In genomic region chr13:9017190-9017589, GRCm38 (mm10) we compare ENCODE assay signal across 9 mouse cellular contexts. TPM values are rescaled to one million over a fixed set of nuclear protein-coding genes. Genes with fewer than 3 reads are reported as not detected.
DNase-seq lines count a peak whose midpoint lies in the region; ATAC-seq and TF ChIP-seq lines count a peak whose summit lies in the region.
"Had no signal": no experiment of that assay in that cellular context is flagged by ENCODE, and none has a peak within 500 bp of the region (broad histone marks: within the 10 kb centered on the region; RNA-seq: fewer than 3 reads in every experiment).

No protein-coding gene starts in this region.

- no peaks in the 10 kb centered on the region for H3K9me3 ChIP-seq in hindbrain, embryonic 11.5 days (ENCODE audit: control insufficient read depth, low read length)
- H3K9me3 ChIP-seq in hindbrain, embryonic 16.5 days (ENCODE audit: control insufficient read depth, low read length) = no peaks in the 10 kb centered on the region
- H3K9me3 ChIP-seq in embryonic facial prominence, embryonic 10.5 days = no peaks in the 10 kb centered on the region
- H3K9me3 ChIP-seq in lung, postnatal 0 days (ENCODE audit: low read length) = no peaks in the 10 kb centered on the region
- no peaks in the 10 kb centered on the region for H3K9me3 ChIP-seq in midbrain, embryonic 15.5 days
- H3K9me3 ChIP-seq: G1E had no signal

- no peak for TF ChIP-seq CTCF in lung, postnatal 0 days (IDR thresholded peaks at IDR 0.05)

- DNase-seq in hindbrain, embryonic 11.5 days (ENCODE audit: low spot score) = peak; percentile 16
- peak; percentile 93 for DNase-seq in ZHBTc4 (ENCODE audit: low read depth, low spot score)
- DNase-seq in embryonic facial prominence, embryonic 10.5 days (ENCODE audit: low spot score) = peak; percentile 23
- peak; percentile 81 for DNase-seq in lung, postnatal 0 days (ENCODE audit: low spot score)
- DNase-seq in spleen, postnatal 36 days (ENCODE audit: low spot score in 2 of 2) = no peak

- H3K4me2 ChIP-seq in hindbrain, embryonic 11.5 days (replicated peaks; ENCODE audit: low read depth, low read length) = no peak overlapping the region
- H3K4me2 ChIP-seq in hindbrain, embryonic 16.5 days (ENCODE audit: low read length) = no peak overlapping the region
- no peak overlapping the region for H3K4me2 ChIP-seq in lung, postnatal 0 days (replicated peaks; ENCODE audit: low read depth, low read length)
- no peak overlapping the region for H3K4me2 ChIP-seq in midbrain, embryonic 15.5 days

- WGBS in hindbrain, embryonic 11.5 days = under 1% methylated on average over 8 of the region's 8 CpGs
- 9% methylated on average over 8 of the region's 8 CpGs for WGBS in hindbrain, embryonic 16.5 days
- 7% methylated on average over 8 of the region's 8 CpGs for WGBS in embryonic facial prominence, embryonic 10.5 days
- 11% methylated on average over 8 of the region's 8 CpGs for WGBS in lung, postnatal 0 days
- 5% methylated on average over 8 of the region's 8 CpGs for WGBS in midbrain, embryonic 15.5 days

- no peaks in the 10 kb centered on the region for H3K36me3 ChIP-seq in hindbrain, embryonic 11.5 days (ENCODE audit: control insufficient read depth, insufficient read depth, low read length)
- H3K36me3 ChIP-seq in hindbrain, embryonic 16.5 days (ENCODE audit: control insufficient read depth, insufficient read depth, low read length) = no peaks in the 10 kb centered on the region
- no peaks in the 10 kb centered on the region for H3K36me3 ChIP-seq in embryonic facial prominence, embryonic 10.5 days (replicated peaks)
- H3K36me3 ChIP-seq in lung, postnatal 0 days (ENCODE audit: insufficient read depth, low read length) = no peaks in the 10 kb centered on the region
- no peaks in the 10 kb centered on the region for H3K36me3 ChIP-seq in midbrain, embryonic 15.5 days (replicated peaks)
- H3K36me3 ChIP-seq: G1E had no signal

- peak; percentile 79; the same call in 1 of the 2 replicates for TF ChIP-seq EP300 in lung, postnatal 0 days (IDR thresholded peaks at IDR 0.05)

- ATAC-seq in hindbrain, embryonic 11.5 days (ENCODE audit: low FRiP score) = no peak
- no peak for ATAC-seq in hindbrain, embryonic 16.5 days
- ATAC-seq in lung, postnatal 0 days = peak; percentile 89
- no peak for ATAC-seq in frontal cortex, adult (ENCODE audit: low TSS enrichment)
- ATAC-seq in midbrain, embryonic 15.5 days (replicated peaks) = no peak

- H3K9ac ChIP-seq in hindbrain, embryonic 11.5 days (ENCODE audit: low read depth, low read length) = no peak overlapping the region
- H3K9ac ChIP-seq in hindbrain, embryonic 16.5 days (ENCODE audit: low read depth, low read length) = no peak overlapping the region
- H3K9ac ChIP-seq in lung, postnatal 0 days (replicated peaks; ENCODE audit: low read depth) = no peak overlapping the region
- no peak overlapping the region for H3K9ac ChIP-seq in midbrain, embryonic 15.5 days

- no peaks in the 10 kb centered on the region for H3K27me3 ChIP-seq in hindbrain, embryonic 11.5 days (ENCODE audit: control insufficient read depth, insufficient read depth, low read length)
- no peaks in the 10 kb centered on the region for H3K27me3 ChIP-seq in hindbrain, embryonic 16.5 days (replicated peaks; ENCODE audit: control insufficient read depth, insufficient read depth, low read length)
- H3K27me3 ChIP-seq in embryonic facial prominence, embryonic 10.5 days (replicated peaks; ENCODE audit: low read depth, poor library complexity, severe bottlenecking) = no peaks in the 10 kb centered on the region
- no peaks in the 10 kb centered on the region for H3K27me3 ChIP-seq in lung, postnatal 0 days (replicated peaks; ENCODE audit: insufficient read depth, low read length)
- H3K27me3 ChIP-seq in midbrain, embryonic 15.5 days (replicated peaks) = no peaks in the 10 kb centered on the region

- no peak overlapping the region for H3K4me3 ChIP-seq in hindbrain, embryonic 11.5 days (ENCODE audit: low read depth, low read length)
- no peak overlapping the region for H3K4me3 ChIP-seq in hindbrain, embryonic 16.5 days (ENCODE audit: low read length)
- no peak overlapping the region for H3K4me3 ChIP-seq in embryonic facial prominence, embryonic 10.5 days
- no peak overlapping the region for H3K4me3 ChIP-seq in lung, postnatal 0 days (ENCODE audit: low read depth, low read length)
- H3K4me3 ChIP-seq in midbrain, embryonic 15.5 days = no peak overlapping the region

- H3K4me1 ChIP-seq in hindbrain, embryonic 11.5 days (replicated peaks; ENCODE audit: control insufficient read depth, insufficient read depth, low read length) = no peaks in the 10 kb centered on the region
- H3K4me1 ChIP-seq in hindbrain, embryonic 16.5 days (ENCODE audit: control insufficient read depth, insufficient read depth, low read depth, low read length) = no peaks in the 10 kb centered on the region
- 0 out of 2 replicates have a peak, but pooled peaks cover 4% of the 10 kb centered on the region for H3K4me1 ChIP-seq in embryonic facial prominence, embryonic 10.5 days
- 0 out of 2 replicates have a peak, but pooled peaks cover 2% of the 10 kb centered on the region for H3K4me1 ChIP-seq in lung, postnatal 0 days (ENCODE audit: insufficient read depth, low read depth, low read length)
- no peaks in the 10 kb centered on the region for H3K4me1 ChIP-seq in midbrain, embryonic 15.5 days

- no peak overlapping the region for H3K27ac ChIP-seq in hindbrain, embryonic 11.5 days (ENCODE audit: low read depth, low read length)
- no peak overlapping the region for H3K27ac ChIP-seq in hindbrain, embryonic 16.5 days (ENCODE audit: low read depth, low read length)
- H3K27ac ChIP-seq in embryonic facial prominence, embryonic 10.5 days (replicated peaks) = no peak overlapping the region
- 0 out of 2 replicates have a peak overlapping the region, but pooled peaks have one; percentile 15 for H3K27ac ChIP-seq in lung, postnatal 0 days (ENCODE audit: low read length)
- H3K27ac ChIP-seq in midbrain, embryonic 15.5 days = no peak overlapping the region

RNA-seq across cellular contexts. Expression of gene Gtpbp4, which starts 21.3 kb away (rescaled TPM):
- 110 and 113 TPM in 2 replicates for polyA plus RNA-seq in hindbrain, embryonic 11.5 days (2014; fragmentation: Nextera tagmentation; extraction: Ambion mirVana)
- polyA plus RNA-seq in hindbrain, embryonic 16.5 days (2015; fragmentation: Nextera tagmentation; extraction: Ambion mirVana) = 53.4 and 58.8 TPM in 2 replicates
- 118 and 120 TPM in 2 replicates for polyA plus RNA-seq in embryonic facial prominence, embryonic 10.5 days (2016; fragmentation: Nextera tagmentation; extraction: Ambion mirVana)
- 39.5 and 39.8 TPM in 2 replicates for polyA plus RNA-seq in lung, postnatal 0 days (2015; fragmentation: Nextera tagmentation; extraction: Ambion mirVana)
- polyA plus RNA-seq in midbrain, embryonic 15.5 days (2015; fragmentation: Nextera tagmentation; extraction: Ambion mirVana) = 67.7 and 71.5 TPM in 2 replicates

Comparison
In these comparisons a context has a peak if more than half of its experiments do, and no peak if none do; other contexts are left out.
1. DNase-seq: peak in hindbrain, embryonic 11.5 days (single experiment), ZHBTc4 (single experiment), embryonic facial prominence, embryonic 10.5 days (single experiment) and lung, postnatal 0 days (single experiment); none in spleen, postnatal 36 days (0 of 2).